Mouse (Mus musculus) CH12.LX (cell line): ENCODE data around the gene Vmn2r94. TPM values are rescaled to one million over a fixed set of nuclear protein-coding genes. Genes with fewer than 3 reads are reported as not detected.

Experiments
- DNase-seq: peaks from one replicate; pipeline ENCODE4 v3.0.0-alpha.2; 2013; ENCODE audit errors: extremely low read depth
- H3K27ac ChIP-seq: 2 replicates; pipeline ENCODE4 v1.5.1; 2012; ENCODE audit warnings: low read depth, mild to moderate bottlenecking, control low read depth, moderate library complexity; ENCODE audit not compliant: insufficient read depth
- H3K27me3 ChIP-seq: replicated peaks from 2 replicates; pipeline ENCODE3; 2012; ENCODE audit warnings: inconsistent platforms
- H3K36me3 ChIP-seq, 2 experiments: replicated peaks in 1 of 2; 2 replicates each; pipeline versions ENCODE3 to v1.6.1; 2012; ENCODE audit warnings: inconsistent platforms in 1 of 2, low read length in 1 of 2, mild to moderate bottlenecking in 1 of 2, mixed read lengths in 1 of 2, moderate library complexity in 1 of 2; ENCODE audit not compliant: control insufficient read depth in 1 of 2, insufficient read depth in 1 of 2
- H3K4me1 ChIP-seq, 2 experiments: 2 replicates each; pipeline ENCODE4 v1.6.1; 2012; ENCODE audit warnings: inconsistent platforms in 1 of 2, moderate library complexity in 1 of 2; ENCODE audit not compliant: insufficient read depth in 2 of 2, control insufficient read depth in 1 of 2
- H3K4me2 ChIP-seq: 2 replicates; pipeline ENCODE4 v1.6.1; 2012; ENCODE audit warnings: low read depth, mild to moderate bottlenecking, control low read depth; ENCODE audit not compliant: poor library complexity, insufficient read depth, severe bottlenecking
- H3K4me3 ChIP-seq, 3 experiments: fragments of 150-350 bp in 1 of 3; sonication (generic) in 1 of 3; replicated peaks in 1 of 3; 2 replicates each; pipeline versions ENCODE3 to v1.5.1; 2011 to 2012; ENCODE audit warnings: low read depth in 2 of 3, low read length in 2 of 3, mild to moderate bottlenecking in 2 of 3, moderate library complexity in 2 of 3, control low read depth in 1 of 3, improper control_type of control experiment in 1 of 3, inconsistent platforms in 1 of 3, mixed read lengths in 1 of 3; ENCODE audit not compliant: poor library complexity in 1 of 3
- H3K79me2 ChIP-seq: replicated peaks from 2 replicates; pipeline ENCODE4 v1.6.1; 2012; ENCODE audit warnings: mild to moderate bottlenecking, moderate library complexity; ENCODE audit not compliant: control insufficient read depth, poor library complexity, insufficient read depth, severe bottlenecking; ENCODE audit errors: extremely low read depth
- H3K9ac ChIP-seq: 2 replicates; pipeline ENCODE4 v1.6.1; 2012; ENCODE audit warnings: low read depth, mild to moderate bottlenecking, control low read depth, moderate library complexity; ENCODE audit not compliant: insufficient read depth
- H3K9me3 ChIP-seq: replicated peaks from 2 replicates; pipeline ENCODE3; 2012; ENCODE audit warnings: low read length, inconsistent platforms, mixed read lengths
- CHD1 ChIP-seq: IDR thresholded peaks from 2 replicates; pipeline ENCODE4 v1.6.1; 2012; ENCODE audit warnings: low read depth, low read length, improper control_type of control experiment, inconsistent platforms
- CTCF ChIP-seq, 2 experiments: IDR thresholded peaks in 1 of 2; conservative IDR thresholded peaks in 1 of 2; 2 replicates each; pipeline ENCODE4 v1.5.1; 2011 to 2012; ENCODE audit warnings: low read depth in 2 of 2, low read length in 2 of 2, improper control_type of control experiment in 1 of 2, inconsistent platforms in 1 of 2, mild to moderate bottlenecking in 1 of 2, moderate library complexity in 1 of 2
- ETS1 ChIP-seq: conservative IDR thresholded peaks from 2 replicates; pipeline ENCODE4 v1.6.1; 2012; ENCODE audit warnings: low read depth, mild to moderate bottlenecking, inconsistent platforms, low read length, improper control_type of control experiment, moderate library complexity
- HCFC1 ChIP-seq: IDR thresholded peaks from 2 replicates; pipeline ENCODE4 v1.6.1; 2012; ENCODE audit warnings: low read depth, mild to moderate bottlenecking, inconsistent platforms, low read length, improper control_type of control experiment
- IRF4 ChIP-seq: IDR thresholded peaks from 2 replicates; pipeline ENCODE4 v1.6.1; 2014; ENCODE audit warnings: low read depth, mild to moderate bottlenecking, inconsistent platforms, low read length, improper control_type of control experiment
- JUN ChIP-seq: IDR thresholded peaks from 2 replicates; pipeline ENCODE4 v1.6.1; 2011; ENCODE audit warnings: low read depth, mild to moderate bottlenecking, low read length, improper control_type of control experiment, moderate library complexity; ENCODE audit not compliant: insufficient read depth
- JUND ChIP-seq: conservative IDR thresholded peaks from 2 replicates; pipeline ENCODE4 v1.6.1; 2011; ENCODE audit warnings: low read depth, low read length, improper control_type of control experiment
- KAT2A ChIP-seq: IDR thresholded peaks from 2 replicates; pipeline ENCODE4 v1.6.1; 2012; ENCODE audit warnings: low read length, improper control_type of control experiment, inconsistent platforms; ENCODE audit not compliant: insufficient replicate concordance
- MAFK ChIP-seq: IDR thresholded peaks from 2 replicates; pipeline ENCODE4 v1.6.1; 2011; ENCODE audit warnings: low read length, improper control_type of control experiment; ENCODE audit not compliant: insufficient replicate concordance
- MAX ChIP-seq: IDR thresholded peaks from 2 replicates; pipeline ENCODE4 v1.6.1; 2011; ENCODE audit warnings: low read length, improper control_type of control experiment
- MEF2A ChIP-seq: IDR thresholded peaks from 2 replicates; pipeline ENCODE4 v1.6.1; 2014; ENCODE audit warnings: low read depth, mild to moderate bottlenecking, inconsistent platforms, low read length, improper control_type of control experiment, borderline replicate concordance
- NRF1 ChIP-seq: IDR thresholded peaks from 2 replicates; pipeline ENCODE4 v1.6.1; 2014; ENCODE audit warnings: low read depth, mild to moderate bottlenecking, inconsistent platforms, low read length, improper control_type of control experiment, moderate library complexity
- PAX5 ChIP-seq: IDR thresholded peaks from 2 replicates; pipeline ENCODE4 v1.6.1; 2012; ENCODE audit warnings: low read length, inconsistent platforms, mixed read lengths
- POLR2AphosphoS2 ChIP-seq: IDR thresholded peaks from 2 replicates; pipeline ENCODE4 v1.6.1; 2011; ENCODE audit warnings: low read depth, low read length, improper control_type of control experiment
- RAD21 ChIP-seq: IDR thresholded peaks from 2 replicates; pipeline ENCODE4 v1.6.1; 2011; ENCODE audit warnings: low read depth, mild to moderate bottlenecking, low read length, improper control_type of control experiment, moderate library complexity
- RCOR1 ChIP-seq: conservative IDR thresholded peaks from 2 replicates; pipeline ENCODE4 v1.6.1; 2012; ENCODE audit warnings: low read depth, mild to moderate bottlenecking, inconsistent platforms, low read length, improper control_type of control experiment
- SIN3A ChIP-seq: IDR thresholded peaks from 2 replicates; pipeline ENCODE4 v1.6.1; 2012; ENCODE audit warnings: low read length, improper control_type of control experiment, inconsistent platforms
- TCF12 ChIP-seq: IDR thresholded peaks from 2 replicates; pipeline ENCODE4 v1.6.1; 2014; ENCODE audit warnings: low read depth, mild to moderate bottlenecking, inconsistent platforms, low read length, improper control_type of control experiment
- UBTF ChIP-seq: IDR thresholded peaks from 2 replicates; pipeline ENCODE4 v1.6.1; 2012; ENCODE audit warnings: low read depth, mild to moderate bottlenecking, inconsistent platforms, low read length, improper control_type of control experiment, moderate library complexity
- ZC3H11A ChIP-seq: IDR thresholded peaks from 2 replicates; pipeline ENCODE4 v1.6.1; 2012; ENCODE audit warnings: low read depth, mild to moderate bottlenecking, inconsistent platforms, low read length, improper control_type of control experiment
- ZKSCAN1 ChIP-seq: IDR thresholded peaks from 2 replicates; pipeline ENCODE4 v1.6.1; 2012; ENCODE audit warnings: low read depth, inconsistent platforms, low read length, improper control_type of control experiment, borderline replicate concordance
- ZMIZ1 ChIP-seq: IDR thresholded peaks from 2 replicates; pipeline ENCODE4 v1.6.1; 2012; ENCODE audit warnings: low read depth, mild to moderate bottlenecking, inconsistent platforms, low read length, improper control_type of control experiment
- ZNF384 ChIP-seq: IDR thresholded peaks from 2 replicates; pipeline ENCODE4 v1.6.1; 2012; ENCODE audit warnings: low read depth, low read length, improper control_type of control experiment, inconsistent platforms
- dilution Hi-C: fragments of 300-500 bp; cut with MboI; formaldehyde crosslinking; loops from 2 replicates; pipeline ENCODE4 v1.14.3; 2020; ENCODE audit warnings: low sequenced_read_pairs; ENCODE audit not compliant: extremely low pct_unique_long_range_greater_than_20kb, extremely low pct_ligation_motif_present
- in situ Hi-C: fragments of 300-500 bp; cut with MboI; formaldehyde crosslinking; loops from 3 replicates; pipeline ENCODE4 v1.14.3; 2019; ENCODE audit warnings: low sequenced_read_pairs, low pct_ligation_motif_present, low pct_unique_long_range_greater_than_20kb, mixed read lengths
- polyA plus RNA-seq: library from polyadenylated mRNA; unstranded; fragments of >175 nt; gene quantifications from 2 replicates; pipeline ENCODE4 v1.2.1, GENCODE M21; 2012; ENCODE audit warnings: low read depth; ENCODE audit not compliant: insufficient read length
- total RNA-seq, 2 experiments: library from RNA; depleted of rRNA; stranded (reverse); fragments of 300-350 nt in 1 of 2; fragments of >200 nt in 1 of 2; gene quantifications; 2 replicates each; pipeline ENCODE4 v1.2.3; 2012 to 2014

Vmn2r94 gene
- total RNA-seq (2012; rRNA removed) (not detected in 2 replicates), total RNA-seq (2014; rRNA removed) (not detected in 2 replicates), polyA plus RNA-seq (not detected in 2 replicates)

- TF ChIP-seq JUND (no peak), RAD21 (no peak), MEF2A (no peak), SIN3A (no peak), PAX5 (no peak), TCF12 (no peak), JUN (no peak), ETS1 (no peak), IRF4 (no peak), ZKSCAN1 (no peak), POLR2AphosphoS2 (no peak), CHD1 (no peak), CTCF (conservative IDR thresholded peaks at IDR 0.05 in 1 of 2, IDR thresholded peaks at IDR 0.05 in 1 of 2; ENCODE audit: low read depth in 2 of 2, low read length in 2 of 2) (no peak), ZC3H11A (no peak), NRF1 (no peak), KAT2A (no peak), RCOR1 (no peak), ZMIZ1 (no peak), ZNF384 (no peak), HCFC1 (no peak)
- Histone ChIP-seq H3K4me1 (no peaks in the 10 kb centered on the region), H3K4me2 (no peak within 1 kb of the TSS), H3K27me3 (no peaks in the 10 kb centered on the region), H3K79me2 (no peaks in the 10 kb centered on the region), H3K9me3 (no peaks in the 10 kb centered on the region), H3K4me3 (no peak within 1 kb of the TSS), H3K27ac (no peak within 1 kb of the TSS), H3K36me3 (no peaks in the 10 kb centered on the region), H3K9ac (no peak within 1 kb of the TSS)
- in situ Hi-C loops, result no loop called here
- dilution Hi-C loops, result no loop called here
- DNase-seq, result no peak
These were observed at the start of gene Vmn2r94 for GRCm38 (mm10) chr17:18277656-18278055. TSS of gene Vmn2r94 (minus strand) at chr17:18277756.

GRCm38 (mm10) chr17:18323031-18323430 lies 45.5 kb upstream of the Vmn2r94 start:
- Histone ChIP-seq H3K27ac (no peak overlapping the region), H3K9me3 (no peaks in the 10 kb centered on the region), H3K9ac (no peak overlapping the region), H3K27me3 (no peaks in the 10 kb centered on the region), H3K4me3 (no peak overlapping the region), H3K4me2 (no peak overlapping the region), H3K36me3 (no peaks in the 10 kb centered on the region), H3K79me2 (no peaks in the 10 kb centered on the region), H3K4me1 (no peaks in the 10 kb centered on the region)
- in situ Hi-C loops, result no loop called here
- dilution Hi-C loops, result no loop called here
- DNase-seq, result no peak
- TF ChIP-seq MAFK (no peak), UBTF (no peak), MAX (no peak)
